Mouse (Mus musculus): ENCODE measurements around the gene Wfikkn1. TPM values are rescaled to one million over a fixed set of nuclear protein-coding genes. Genes with fewer than 3 reads are reported as not detected.
A peak's percentile ranks its signal among the peaks of the same experiment; 100 is the strongest.

The Wfikkn1 gene
- polyA plus RNA-seq, 1 experiment from 2014 or later: 0.34 TPM

- Histone ChIP-seq H3K27me3 (replicated peaks; ENCODE audit: control insufficient read depth, insufficient read depth, low read length) (no peaks in the 10 kb centered on the region), H3K9me3 (ENCODE audit: control insufficient read depth, low read length) (no peaks in the 10 kb centered on the region), H3K36me3 (ENCODE audit: control insufficient read depth, insufficient read depth, low read length) (no peaks in the 10 kb centered on the region), H3K4me2 (ENCODE audit: low read length) (no peak overlapping the region), H3K27ac (ENCODE audit: low read depth, low read length) (no peak overlapping the region), H3K9ac (ENCODE audit: low read depth, low read length) (no peak overlapping the region), H3K4me1 (ENCODE audit: control insufficient read depth, insufficient read depth, low read depth, low read length) (peaks cover 15% of the 10 kb centered on the region), H3K4me3 (ENCODE audit: low read length) (no peak overlapping the region)
- 97% methylated on average over 1 of the region's 1 CpGs for WGBS
- ATAC-seq: no peak
Measured at GRCm38 (mm10) chr17:25913877-25914275, 33.2 kb upstream of the Wfikkn1 start.

DNA sequence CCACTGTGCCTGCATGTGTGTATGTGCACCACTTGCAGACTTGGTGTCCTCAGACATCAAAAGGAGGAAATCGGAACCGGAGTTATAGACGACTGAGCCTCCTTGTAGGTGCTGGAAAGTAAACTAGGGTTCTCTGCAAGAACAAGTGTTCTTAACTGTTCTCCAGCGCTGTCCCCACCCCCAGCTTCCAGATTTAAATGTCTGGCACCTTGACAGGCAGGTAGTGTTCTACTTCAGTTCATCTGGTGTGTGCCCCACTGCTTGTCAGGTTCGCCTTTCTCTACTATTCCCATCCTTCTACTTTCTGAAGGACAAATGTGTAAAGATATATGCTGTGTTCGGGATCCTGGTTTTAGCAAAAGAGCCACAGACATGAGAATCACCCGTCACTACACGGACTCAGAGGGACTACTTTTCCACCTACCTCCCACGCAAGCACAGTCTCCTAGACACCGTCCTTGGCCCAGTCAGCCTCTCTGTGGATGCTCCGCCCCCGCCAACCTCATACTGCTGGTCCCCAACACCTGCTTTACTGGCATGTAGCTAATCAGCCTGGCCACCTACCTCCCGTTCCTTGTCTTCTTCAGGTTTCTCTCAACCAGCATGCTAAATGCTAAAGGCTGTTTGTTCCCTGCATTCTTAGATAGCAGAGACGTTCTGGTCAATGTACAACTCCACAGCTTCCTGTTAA lies 32.7 kb upstream of the Wfikkn1 start:
- H3K27ac ChIP-seq (ENCODE audit: low read depth, low read length): no peak overlapping the region
- H3K9me3 ChIP-seq (ENCODE audit: control insufficient read depth, low read length): no peaks in the 10 kb centered on the region
- H3K9ac ChIP-seq (ENCODE audit: low read depth, low read length): no peak overlapping the region
- no peak for ATAC-seq
- no peak overlapping the region for H3K4me3 ChIP-seq (ENCODE audit: low read length)
- peaks cover 11% of the 10 kb centered on the region for H3K4me1 ChIP-seq (ENCODE audit: control insufficient read depth, insufficient read depth, low read depth, low read length)
- H3K27me3 ChIP-seq (replicated peaks; ENCODE audit: control insufficient read depth, insufficient read depth, low read length): no peaks in the 10 kb centered on the region
- no peaks in the 10 kb centered on the region for H3K36me3 ChIP-seq (ENCODE audit: control insufficient read depth, insufficient read depth, low read length)
- no peak overlapping the region for H3K4me2 ChIP-seq (ENCODE audit: low read length)
- 90% methylated on average over 14 of the region's 14 CpGs for WGBS

- H3K27ac ChIP-seq (ENCODE audit: low read depth, low read length): no peak overlapping the region
- WGBS: 87% methylated on average over 4 of the region's 4 CpGs
- no peak overlapping the region for H3K9ac ChIP-seq (ENCODE audit: low read depth, low read length)
- H3K4me2 ChIP-seq (ENCODE audit: low read length): no peak overlapping the region
- H3K4me3 ChIP-seq (ENCODE audit: low read length): no peak overlapping the region
- H3K4me1 ChIP-seq (ENCODE audit: control insufficient read depth, insufficient read depth, low read depth, low read length): no peaks in the 10 kb centered on the region; the same call in 1 of the 2 replicates
- no peaks in the 10 kb centered on the region for H3K36me3 ChIP-seq (ENCODE audit: control insufficient read depth, insufficient read depth, low read length)
- no peaks in the 10 kb centered on the region for H3K9me3 ChIP-seq (ENCODE audit: control insufficient read depth, low read length)
- no peaks in the 10 kb centered on the region for H3K27me3 ChIP-seq (replicated peaks; ENCODE audit: control insufficient read depth, insufficient read depth, low read length)
- ATAC-seq: no peak
Measured at GRCm38 (mm10) chr17:25911816-25912215, 31.2 kb upstream of the Wfikkn1 start.

DNA sequence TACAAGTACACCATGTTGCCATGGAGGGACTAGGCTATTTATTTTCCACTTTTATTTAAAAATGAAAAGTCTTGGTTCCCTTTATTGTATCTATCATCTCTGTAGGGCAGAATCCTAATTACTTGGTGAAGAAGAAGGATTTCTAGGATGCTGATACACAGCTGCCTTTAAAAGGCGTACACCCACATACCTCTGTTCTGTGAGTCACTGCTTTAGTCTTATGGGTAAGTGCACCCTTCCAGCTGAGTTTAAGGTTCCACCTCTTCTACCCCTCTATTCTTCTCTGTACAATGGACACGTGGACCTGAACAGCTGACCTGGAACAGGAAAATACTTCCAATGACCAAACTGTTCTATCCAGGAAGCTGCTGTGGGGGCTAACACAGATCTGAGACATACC lies 27.0 kb upstream of the Wfikkn1 start:
- no peak for ATAC-seq
- H3K27ac ChIP-seq (ENCODE audit: low read depth, low read length): no peak overlapping the region
- no peak overlapping the region for H3K9ac ChIP-seq (ENCODE audit: low read depth, low read length)
- no peaks in the 10 kb centered on the region for H3K4me1 ChIP-seq (ENCODE audit: control insufficient read depth, insufficient read depth, low read depth, low read length)
- no peak overlapping the region for H3K4me2 ChIP-seq (ENCODE audit: low read length)
- no peaks in the 10 kb centered on the region for H3K9me3 ChIP-seq (ENCODE audit: control insufficient read depth, low read length)
- H3K36me3 ChIP-seq (ENCODE audit: control insufficient read depth, insufficient read depth, low read length): no peaks in the 10 kb centered on the region
- WGBS: 88% methylated on average over 2 of the region's 2 CpGs
- no peak overlapping the region for H3K4me3 ChIP-seq (ENCODE audit: low read length)
- H3K27me3 ChIP-seq (replicated peaks; ENCODE audit: control insufficient read depth, insufficient read depth, low read length): no peaks in the 10 kb centered on the region

DNA sequence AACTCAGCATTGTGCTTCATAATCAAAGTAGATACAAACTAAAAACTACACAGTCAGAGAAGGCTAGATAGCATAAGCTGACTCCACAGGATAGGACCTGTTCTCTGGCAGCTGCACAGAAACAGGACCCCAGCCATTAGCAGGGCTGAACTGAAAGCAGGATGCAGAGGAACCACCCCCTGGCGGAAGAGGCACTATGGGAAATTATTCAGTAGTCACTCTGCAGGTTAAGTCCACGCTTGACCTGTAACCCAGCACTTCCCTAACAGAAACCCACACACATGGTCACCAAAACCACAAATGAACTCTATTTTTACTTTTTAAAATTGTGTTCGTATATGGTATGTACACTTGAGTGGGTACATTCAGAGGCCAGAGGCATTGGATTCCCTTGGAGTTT lies 22.4 kb upstream of the Wfikkn1 start:
- H3K27me3 ChIP-seq (replicated peaks; ENCODE audit: control insufficient read depth, insufficient read depth, low read length): no peaks in the 10 kb centered on the region
- H3K4me1 ChIP-seq (ENCODE audit: control insufficient read depth, insufficient read depth, low read depth, low read length): no peaks in the 10 kb centered on the region
- peaks cover 3% of the 10 kb centered on the region; the same call in 1 of the 2 replicates for H3K36me3 ChIP-seq (ENCODE audit: control insufficient read depth, insufficient read depth, low read length)
- ATAC-seq: no peak
- H3K27ac ChIP-seq (ENCODE audit: low read depth, low read length): no peak overlapping the region
- no peaks in the 10 kb centered on the region for H3K9me3 ChIP-seq (ENCODE audit: control insufficient read depth, low read length)
- H3K4me2 ChIP-seq (ENCODE audit: low read length): no peak overlapping the region
- 90% methylated on average over 3 of the region's 3 CpGs for WGBS
- H3K4me3 ChIP-seq (ENCODE audit: low read length): no peak overlapping the region
- no peak overlapping the region for H3K9ac ChIP-seq (ENCODE audit: low read depth, low read length)

- H3K9me3 ChIP-seq (ENCODE audit: control insufficient read depth, low read length): no peaks in the 10 kb centered on the region
- no peak overlapping the region for H3K27ac ChIP-seq (ENCODE audit: low read depth, low read length)
- no peak overlapping the region for H3K4me2 ChIP-seq (ENCODE audit: low read length)
- H3K4me1 ChIP-seq (ENCODE audit: control insufficient read depth, insufficient read depth, low read depth, low read length): no peaks in the 10 kb centered on the region
- no peak overlapping the region for H3K9ac ChIP-seq (ENCODE audit: low read depth, low read length)
- H3K36me3 ChIP-seq (ENCODE audit: control insufficient read depth, insufficient read depth, low read length): peaks cover 3% of the 10 kb centered on the region; the same call in 1 of the 2 replicates
- H3K4me3 ChIP-seq (ENCODE audit: low read length): no peak overlapping the region
- WGBS: 100% methylated on average over 1 of the region's 1 CpGs
- H3K27me3 ChIP-seq (replicated peaks; ENCODE audit: control insufficient read depth, insufficient read depth, low read length): no peaks in the 10 kb centered on the region
- no peak for ATAC-seq
Measured at GRCm38 (mm10) chr17:25900193-25900592, 19.5 kb upstream of the Wfikkn1 start.

- Histone ChIP-seq H3K27ac (ENCODE audit: low read depth, low read length) (0 out of 2 replicates have a peak overlapping the region, but pooled peaks have one; percentile 13), H3K9ac (ENCODE audit: low read depth, low read length) (no peak overlapping the region), H3K27me3 (replicated peaks; ENCODE audit: control insufficient read depth, insufficient read depth, low read length) (no peaks in the 10 kb centered on the region), H3K4me2 (ENCODE audit: low read length) (no peak overlapping the region), H3K36me3 (ENCODE audit: control insufficient read depth, insufficient read depth, low read length) (0 out of 2 replicates have a peak, but pooled peaks cover 3% of the 10 kb centered on the region), H3K9me3 (ENCODE audit: control insufficient read depth, low read length) (no peaks in the 10 kb centered on the region), H3K4me3 (ENCODE audit: low read length) (no peak overlapping the region), H3K4me1 (ENCODE audit: control insufficient read depth, insufficient read depth, low read depth, low read length) (no peaks in the 10 kb centered on the region; the same call in none of the 2 replicates)
- 68% methylated on average over 12 of the region's 12 CpGs for whole genome bisulfite sequencing
- no peak for ATAC-seq
Measured at GRCm38 (mm10) chr17:25895891-25896290, 15.2 kb upstream of the Wfikkn1 start.

DNA sequence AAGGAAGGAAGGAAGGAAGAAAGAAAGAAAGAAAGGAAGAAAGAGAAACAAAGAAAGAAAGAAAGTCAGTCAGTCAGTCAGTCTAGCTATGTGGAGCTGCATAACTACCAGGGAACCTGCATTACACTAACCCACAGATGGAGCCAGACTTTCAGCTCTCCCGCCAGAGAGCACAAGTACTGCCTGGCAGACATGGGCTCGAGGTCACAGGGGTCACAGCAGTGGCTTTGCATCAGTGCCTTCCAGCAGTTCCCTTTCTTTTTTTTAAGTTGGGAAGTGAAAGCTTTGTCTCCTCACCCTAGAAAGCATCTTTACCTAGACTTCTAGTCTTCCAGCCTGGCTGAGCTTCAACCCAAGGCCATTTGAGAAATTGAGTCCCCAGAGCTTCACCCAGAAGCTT lies 14.8 kb upstream of the Wfikkn1 start:
- no peak for ATAC-seq
- 32% methylated on average over 2 of the region's 2 CpGs for WGBS

DNA sequence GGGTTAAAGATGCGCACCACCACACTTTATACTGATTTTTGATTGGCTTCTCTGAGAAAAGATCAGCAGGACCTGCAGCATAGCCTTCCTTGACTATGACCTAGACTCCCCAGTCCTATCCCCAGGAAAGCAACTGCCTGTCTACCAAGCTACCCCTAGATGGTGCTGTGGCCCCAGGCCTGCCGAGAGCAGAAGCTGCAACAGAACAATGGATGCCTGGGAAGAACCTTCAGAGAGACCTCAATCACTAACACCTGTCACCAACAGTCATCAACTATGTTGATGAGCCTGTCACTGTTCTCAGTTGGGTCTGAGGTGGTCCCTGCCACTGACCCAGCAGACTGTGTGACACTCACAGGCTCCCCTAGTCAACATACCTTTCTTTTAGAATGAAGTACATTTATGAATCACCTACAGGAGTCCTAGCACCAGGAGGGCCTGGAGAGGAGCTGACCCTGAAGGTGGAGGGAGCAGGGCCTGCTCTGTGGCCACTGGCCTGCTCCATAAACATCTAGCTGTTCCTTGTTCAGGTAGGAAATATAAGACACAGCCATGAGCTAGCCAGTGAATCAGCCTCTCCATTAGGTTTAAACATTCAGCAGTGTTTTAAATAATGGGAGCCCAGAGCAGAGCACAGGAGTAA lies 13.4 kb upstream of the Wfikkn1 start:
- Histone ChIP-seq H3K27ac (ENCODE audit: low read depth, low read length) (peak overlapping the region; percentile 36; the same call in 1 of the 2 replicates), H3K4me1 (ENCODE audit: control insufficient read depth, insufficient read depth, low read depth, low read length) (no peaks in the 10 kb centered on the region; the same call in none of the 2 replicates), H3K9ac (ENCODE audit: low read depth, low read length) (0 out of 2 replicates have a peak overlapping the region, but pooled peaks have one; percentile 2), H3K36me3 (ENCODE audit: control insufficient read depth, insufficient read depth, low read length) (no peaks in the 10 kb centered on the region; the same call in 1 of the 2 replicates), H3K4me3 (ENCODE audit: low read length) (no peak overlapping the region), H3K9me3 (ENCODE audit: control insufficient read depth, low read length) (no peaks in the 10 kb centered on the region), H3K27me3 (replicated peaks; ENCODE audit: control insufficient read depth, insufficient read depth, low read length) (no peaks in the 10 kb centered on the region), H3K4me2 (ENCODE audit: low read length) (no peak overlapping the region)
- 28% methylated on average over 2 of the region's 2 CpGs for WGBS
- peak; percentile 78 for ATAC-seq

More for the DNA sequence above, 14.8 kb upstream of the Wfikkn1 start:
- no peak overlapping the region for H3K4me2 ChIP-seq (ENCODE audit: low read length)
- H3K27me3 ChIP-seq (replicated peaks; ENCODE audit: control insufficient read depth, insufficient read depth, low read length): no peaks in the 10 kb centered on the region
- H3K36me3 ChIP-seq (ENCODE audit: control insufficient read depth, insufficient read depth, low read length): 0 out of 2 replicates have a peak, but pooled peaks cover under 1% of the 10 kb centered on the region
- no peaks in the 10 kb centered on the region; the same call in none of the 2 replicates for H3K4me1 ChIP-seq (ENCODE audit: control insufficient read depth, insufficient read depth, low read depth, low read length)
- no peak overlapping the region for H3K27ac ChIP-seq (ENCODE audit: low read depth, low read length)
- H3K9me3 ChIP-seq (ENCODE audit: control insufficient read depth, low read length): no peaks in the 10 kb centered on the region
- H3K4me3 ChIP-seq (ENCODE audit: low read length): no peak overlapping the region
- H3K9ac ChIP-seq (ENCODE audit: low read depth, low read length): no peak overlapping the region
